Mouse (Mus musculus) stomach, postnatal 0 days (tissue): ENCODE data around the gene Filip1.

Source experiments
- CTCF ChIP-seq: IDR thresholded peaks from 2 replicates; pipeline ENCODE4 v1.5.1; 2016; ENCODE audit warnings: antibody characterized with exemption, low read depth, mild to moderate bottlenecking, moderate library complexity
- EP300 ChIP-seq: optimal IDR thresholded peaks from 2 replicates; pipeline ENCODE3; 2016; ENCODE audit warnings: antibody characterized with exemption

DNA sequence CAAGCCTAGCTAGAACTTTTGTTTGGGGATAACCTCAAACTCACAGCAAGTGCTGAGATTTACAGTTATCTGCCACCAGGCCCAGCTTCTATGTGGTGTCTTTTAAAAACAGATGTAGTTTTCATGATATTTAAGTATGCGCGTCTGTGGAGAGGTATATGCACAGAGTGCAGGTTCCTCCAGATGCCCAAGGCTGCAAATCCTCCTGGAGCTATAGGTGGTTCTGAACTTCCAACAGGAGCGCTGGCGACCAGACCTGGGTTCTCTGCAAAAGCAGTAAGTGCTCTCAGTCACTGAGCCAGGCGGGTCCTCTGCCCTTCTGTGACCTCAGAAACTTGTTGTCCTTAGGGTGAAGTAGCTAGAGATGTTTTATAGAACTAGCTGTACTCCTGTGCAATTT, 18.4 kb downstream of the Filip1 start:
- TF ChIP-seq CTCF (no peak), EP300 (no peak)
